Mouse (Mus musculus) cerebellum, adult 2 months (tissue): ENCODE data around the gene Sertad1.
A peak's percentile ranks its signal among the peaks of the same experiment; 100 is the strongest.

Experiments used
- CTCF ChIP-seq: fragments of 200-500 bp; IDR thresholded peaks from 2 replicates; pipeline ENCODE4 v1.5.1; 2011; ENCODE audit warnings: low read depth, mild to moderate bottlenecking, control low read depth, low read length, moderate library complexity, borderline replicate concordance; ENCODE audit not compliant: insufficient read depth
- POLR2A ChIP-seq: fragments of 200-500 bp; IDR thresholded peaks from 2 replicates; pipeline ENCODE4 v1.6.1; 2011; ENCODE audit warnings: low read length, control low read depth, borderline replicate concordance; ENCODE audit not compliant: insufficient read depth

DNA sequence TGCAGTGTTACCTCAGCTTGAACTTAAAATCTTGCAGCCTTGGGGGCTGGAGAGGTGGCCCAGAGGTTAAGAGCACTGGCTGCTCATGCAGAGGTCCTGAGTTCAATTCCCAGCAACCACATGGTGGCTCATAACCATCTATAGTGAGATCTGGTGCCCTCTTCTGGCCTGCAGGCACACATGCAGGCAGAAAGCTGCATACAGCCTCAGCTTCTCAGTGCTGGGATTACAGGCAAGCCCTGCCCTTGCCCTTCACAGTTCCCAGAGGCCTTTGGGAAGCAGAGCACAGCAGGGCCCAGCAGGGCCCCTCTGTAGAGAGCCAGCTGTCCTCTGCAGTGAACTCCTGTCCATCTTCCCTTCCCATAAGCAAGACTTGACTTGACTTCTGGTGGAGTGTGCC, 33.4 kb downstream of the Sertad1 start:
- no peak for TF ChIP-seq POLR2A
- TF ChIP-seq CTCF, result 0 out of 2 replicates have a peak, but pooled peaks have one; percentile 11
